Mouse (Mus musculus) liver, adult 2 months (tissue): ENCODE measurements at regions not wholly inside any gene's neighbourhood (a gene's known extent, or its start where the extent isn't known, plus 50 kb on each side); places are given as distances from the start of the nearest gene placed in this dataset.

Experiments
- CTCF ChIP-seq: fragments of 200-500 bp; IDR thresholded peaks from 2 replicates; pipeline ENCODE4 v1.5.1; 2011; ENCODE audit warnings: low read depth, low read length, control low read depth
- POLR2A ChIP-seq: fragments of 200-500 bp; IDR thresholded peaks from 2 replicates; pipeline ENCODE4 v1.6.1; 2011; ENCODE audit warnings: low read length, control low read depth; ENCODE audit not compliant: insufficient read depth; ENCODE audit errors: extremely low read depth

DNA sequence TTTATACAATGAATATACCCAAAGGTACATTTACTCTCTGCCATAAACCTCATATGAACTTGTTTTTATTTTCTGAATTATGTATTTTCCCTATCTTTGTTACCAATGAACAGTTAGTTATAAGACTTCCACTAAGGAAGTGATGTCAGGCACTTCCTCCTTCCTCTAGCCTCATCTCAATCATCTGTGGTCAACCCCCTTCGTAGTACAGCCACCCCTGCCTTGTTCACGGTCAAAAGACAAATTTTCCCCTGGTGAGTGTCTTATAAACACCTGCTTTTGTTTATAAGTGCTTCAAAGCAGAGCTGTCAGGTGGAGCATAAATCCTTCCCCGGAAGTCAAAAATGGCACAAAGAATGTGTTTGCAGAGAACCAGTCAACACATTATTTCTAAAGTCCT lies 312.0 kb downstream of the Spry2 start:
- TF ChIP-seq CTCF (no peak), POLR2A (no peak)
